Mouse (Mus musculus) R1 (cell line): ENCODE results near the gene Ufsp1.

Experiments used
- DNase-seq: peaks from one replicate; pipeline ENCODE4 v3.0.0-alpha.2; 2018; ENCODE audit warnings: low read depth, low spot score

Ufsp1 gene

GRCm38 (mm10) chr5:137333512-137334174, 39.2 kb downstream of the Ufsp1 start, which contains the start of gene Slc12a9:
Slc12a9 (minus strand) TSS chr5:137333597.
- DNase-seq, result peak; percentile 97

GRCm38 (mm10) chr5:137334317-137334716, 39.9 kb downstream of the Ufsp1 start:
- DNase-seq, result no peak

GRCm38 (mm10) chr5:137335066-137335465, 40.6 kb downstream of the Ufsp1 start:
- DNase-seq, result peak; percentile 84

- DNase-seq, result peak; percentile 89
These were observed 42.8 kb downstream of the Ufsp1 start for GRCm38 (mm10) chr5:137337190-137337589.

GRCm38 (mm10) chr5:137338256-137338655, 43.8 kb downstream of the Ufsp1 start:
- DNase-seq, result peak; percentile 94

GRCm38 (mm10) chr5:137338663-137339289, 44.3 kb downstream of the Ufsp1 start:
- peak; percentile 54 for DNase-seq

- DNase-seq, result peak; percentile 89
These were observed 45.0 kb downstream of the Ufsp1 start for GRCm38 (mm10) chr5:137339290-137339979.

GRCm38 (mm10) chr5:137340222-137340621, 45.8 kb downstream of the Ufsp1 start:
- no peak for DNase-seq

GRCm38 (mm10) chr5:137342407-137343012, 48.1 kb downstream of the Ufsp1 start:
- no peak for DNase-seq

GRCm38 (mm10) chr5:137343412-137343811, 49.0 kb downstream of the Ufsp1 start:
- DNase-seq, result no peak

GRCm38 (mm10) chr5:137343869-137344268, 49.4 kb downstream of the Ufsp1 start:
- peak; percentile 44 for DNase-seq
